Mouse (Mus musculus): ENCODE results near the gene Prkg1. TPM values are rescaled to one million over a fixed set of nuclear protein-coding genes. Genes with fewer than 3 reads are reported as not detected.

Prkg1 gene
- polyA plus RNA-seq, 1 experiment from 2014 or later, result 5.9 TPM

DNA sequence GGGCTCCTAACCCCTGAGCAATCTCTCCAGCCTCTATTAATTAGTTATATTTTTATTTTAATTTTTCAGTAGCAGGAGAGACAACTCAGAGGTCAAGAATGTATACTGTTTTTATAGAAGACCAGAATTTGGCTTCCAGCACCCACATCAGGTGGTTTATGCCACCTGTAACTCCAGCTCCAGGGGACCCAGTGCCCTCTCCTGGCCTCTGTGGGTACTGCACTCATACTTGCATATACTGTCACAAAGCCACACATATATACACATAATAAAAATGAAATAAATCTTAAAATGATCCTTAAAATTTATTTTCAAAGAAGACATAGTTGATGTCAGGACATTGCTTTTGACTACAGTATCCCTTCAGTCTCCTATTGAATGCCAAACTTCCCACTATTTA is 862.5 kb downstream of the Prkg1 start:
- Histone ChIP-seq H3K27me3 (no peaks in the 10 kb centered on the region), H3K4me2 (no peak overlapping the region), H3K36me3 (replicated peaks) (no peaks in the 10 kb centered on the region), H3K4me1 (no peaks in the 10 kb centered on the region), H3K9ac (no peak overlapping the region), H3K27ac (no peak overlapping the region), H3K4me3 (replicated peaks) (no peak overlapping the region), H3K9me3 (no peaks in the 10 kb centered on the region)
- no peak for ATAC-seq (ENCODE audit: low FRiP score)

DNA sequence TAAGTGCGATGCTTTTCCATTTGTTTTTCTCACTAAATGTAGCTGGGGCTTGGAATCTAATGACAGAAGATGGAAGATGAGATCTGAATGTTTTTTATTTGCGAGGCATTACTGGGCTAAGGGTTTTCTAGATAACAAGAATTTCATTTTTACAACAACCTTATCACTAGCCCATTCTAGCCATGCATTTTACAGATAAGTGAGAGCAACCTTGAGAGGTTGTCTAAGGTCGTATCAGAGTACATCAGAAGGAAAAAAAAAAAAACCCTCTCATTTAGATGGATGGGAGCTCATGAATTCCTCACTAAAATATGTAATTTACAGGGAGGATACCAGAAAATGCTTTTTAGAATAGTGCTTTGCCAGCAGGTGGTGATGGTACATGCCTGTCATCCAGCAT is 863.8 kb downstream of the Prkg1 start:
- WGBS, result 79% methylated on average over 3 of the region's 3 CpGs
- ATAC-seq (ENCODE audit: low FRiP score), result no peak

DNA sequence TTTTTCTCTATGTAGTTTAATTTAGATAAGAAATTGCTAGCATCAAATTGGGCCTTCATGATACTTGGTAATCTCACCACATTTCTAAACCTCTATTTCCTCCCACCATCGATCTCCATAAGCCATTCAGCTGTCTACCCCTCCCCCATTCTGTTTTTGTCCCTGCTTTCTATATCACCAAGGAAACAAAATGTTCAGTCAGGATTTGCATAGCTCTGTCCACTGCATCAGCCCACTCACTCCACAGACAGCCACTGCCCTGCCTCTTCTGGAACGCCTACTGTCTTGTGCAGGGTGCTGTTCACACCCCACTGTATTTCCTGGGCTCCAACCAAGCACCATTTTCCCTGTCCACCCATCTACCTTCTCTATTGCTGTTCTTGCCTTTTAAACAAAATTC is 874.5 kb downstream of the Prkg1 start:
- Histone ChIP-seq H3K9ac (no peak overlapping the region), H3K9me3 (no peaks in the 10 kb centered on the region), H3K4me1 (peaks cover 5% of the 10 kb centered on the region), H3K27ac (no peak overlapping the region), H3K4me3 (replicated peaks) (no peak overlapping the region), H3K36me3 (replicated peaks) (no peaks in the 10 kb centered on the region), H3K27me3 (no peaks in the 10 kb centered on the region), H3K4me2 (no peak overlapping the region)
- 60% methylated on average over 2 of the region's 2 CpGs for WGBS
- ATAC-seq (ENCODE audit: low FRiP score), result peak; percentile 68; the same call in 1 of the 2 replicates

More for the DNA sequence above, 863.8 kb downstream of the Prkg1 start:
- no peaks in the 10 kb centered on the region for H3K36me3 ChIP-seq (replicated peaks)
- no peak overlapping the region for H3K27ac ChIP-seq
- H3K27me3 ChIP-seq, result no peaks in the 10 kb centered on the region
- H3K4me3 ChIP-seq (replicated peaks), result no peak overlapping the region
- no peak overlapping the region for H3K9ac ChIP-seq
- H3K4me2 ChIP-seq, result no peak overlapping the region
- H3K4me1 ChIP-seq, result no peaks in the 10 kb centered on the region
- H3K9me3 ChIP-seq, result no peaks in the 10 kb centered on the region

DNA sequence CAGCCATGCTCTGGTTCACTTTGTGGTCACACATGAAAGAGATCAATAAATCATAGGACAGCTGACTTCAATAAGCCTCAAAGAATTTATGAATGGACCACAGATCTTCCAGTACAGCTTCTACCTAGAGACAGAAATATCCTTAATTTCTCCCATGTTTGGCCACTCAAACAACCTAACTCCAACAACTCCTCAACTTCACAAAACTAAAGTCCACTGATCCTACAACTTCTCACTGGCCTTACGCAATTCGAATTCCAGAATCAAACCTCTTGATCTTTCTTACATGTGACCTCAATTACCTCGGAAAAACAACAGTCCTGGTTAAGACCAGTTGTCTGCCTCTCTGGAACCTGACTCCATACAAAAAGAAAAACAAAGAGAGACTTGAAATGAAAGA is 875.0 kb downstream of the Prkg1 start:
- Histone ChIP-seq H3K4me3 (replicated peaks) (no peak overlapping the region), H3K36me3 (replicated peaks) (no peaks in the 10 kb centered on the region), H3K9ac (no peak overlapping the region), H3K9me3 (no peaks in the 10 kb centered on the region), H3K4me1 (peaks cover 5% of the 10 kb centered on the region), H3K27me3 (no peaks in the 10 kb centered on the region), H3K4me2 (no peak overlapping the region), H3K27ac (no peak overlapping the region)
- WGBS, result 76% methylated on average over 3 of the region's 3 CpGs
- no peak for ATAC-seq (ENCODE audit: low FRiP score)

DNA sequence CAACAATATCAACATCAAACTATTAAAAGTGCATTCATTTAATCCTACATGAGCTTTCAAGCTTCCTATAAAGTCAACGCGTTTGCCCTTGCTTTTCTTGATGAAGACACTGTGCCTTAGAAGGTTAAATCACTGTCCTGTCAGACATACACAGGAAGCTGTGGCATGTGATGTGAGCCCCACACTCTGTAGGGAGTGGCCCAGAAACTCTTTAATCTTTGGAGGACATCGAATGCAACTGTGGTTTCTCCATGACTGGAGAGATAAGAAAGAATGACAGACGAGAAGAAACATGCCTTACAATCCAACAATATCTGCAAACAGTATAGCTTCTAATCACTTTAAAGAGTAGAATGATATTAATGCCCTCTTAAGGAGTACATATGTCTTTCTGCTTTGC is 903.4 kb downstream of the Prkg1 start:
- no peak overlapping the region for H3K9ac ChIP-seq
- H3K27ac ChIP-seq, result no peak overlapping the region
- H3K27me3 ChIP-seq, result no peaks in the 10 kb centered on the region
- 82% methylated on average over 4 of the region's 4 CpGs for WGBS
- no peaks in the 10 kb centered on the region for H3K9me3 ChIP-seq
- H3K36me3 ChIP-seq (replicated peaks), result no peaks in the 10 kb centered on the region
- ATAC-seq (ENCODE audit: low FRiP score), result no peak
- H3K4me3 ChIP-seq (replicated peaks), result no peak overlapping the region
- H3K4me2 ChIP-seq, result no peak overlapping the region
- H3K4me1 ChIP-seq, result no peaks in the 10 kb centered on the region

DNA sequence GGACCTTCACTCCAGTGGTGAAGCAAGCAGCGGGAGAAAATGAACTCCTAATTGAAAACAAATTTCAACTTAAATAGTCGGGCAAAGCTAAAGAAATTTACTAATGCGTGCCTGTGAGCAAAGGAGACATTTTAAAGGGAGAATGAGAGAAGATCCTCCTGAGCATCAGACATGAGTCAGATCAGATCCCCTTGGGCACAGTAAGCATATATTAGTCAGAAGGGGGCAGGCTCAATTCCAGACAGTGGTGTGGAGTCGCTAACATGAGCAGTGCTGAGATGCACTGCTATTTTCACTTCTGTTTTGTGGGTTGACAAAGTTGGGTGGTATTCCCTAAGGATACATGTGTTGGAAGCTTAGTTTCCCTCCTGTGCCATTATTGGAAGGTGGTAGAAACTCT is 913.8 kb downstream of the Prkg1 start:
- 79% methylated on average over 4 of the region's 4 CpGs for whole genome bisulfite sequencing
- H3K9me3 ChIP-seq, result no peaks in the 10 kb centered on the region
- H3K4me2 ChIP-seq, result no peak overlapping the region
- no peaks in the 10 kb centered on the region for H3K4me1 ChIP-seq
- no peak overlapping the region for H3K9ac ChIP-seq
- H3K36me3 ChIP-seq (replicated peaks), result no peaks in the 10 kb centered on the region
- no peaks in the 10 kb centered on the region for H3K27me3 ChIP-seq
- H3K27ac ChIP-seq, result no peak overlapping the region
- ATAC-seq (ENCODE audit: low FRiP score), result no peak
- H3K4me3 ChIP-seq (replicated peaks), result no peak overlapping the region

DNA sequence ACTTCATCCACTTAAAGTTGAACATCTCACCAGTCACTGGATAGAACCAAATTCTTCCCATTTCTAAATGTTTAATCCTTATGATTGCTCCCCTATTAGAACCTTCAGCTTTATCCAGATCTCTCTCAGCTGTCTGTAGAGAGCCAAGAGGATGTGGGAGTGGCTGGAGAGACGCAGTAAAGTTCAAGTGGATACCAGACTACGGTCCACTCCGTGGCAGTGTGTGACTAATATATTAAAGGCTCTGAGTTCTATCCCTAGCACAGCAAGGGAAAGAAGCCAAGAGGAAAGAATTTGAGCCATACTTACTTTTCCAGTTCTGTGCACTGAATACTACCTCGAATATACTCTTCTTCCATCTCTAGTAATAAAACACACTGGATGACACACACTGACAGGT is 919.9 kb downstream of the Prkg1 start:
- no peak for ATAC-seq (ENCODE audit: low FRiP score)
- Histone ChIP-seq H3K4me2 (no peak overlapping the region), H3K9me3 (no peaks in the 10 kb centered on the region), H3K36me3 (replicated peaks) (no peaks in the 10 kb centered on the region), H3K27me3 (no peaks in the 10 kb centered on the region), H3K9ac (no peak overlapping the region), H3K4me3 (replicated peaks) (no peak overlapping the region), H3K4me1 (no peaks in the 10 kb centered on the region), H3K27ac (no peak overlapping the region)
- 75% methylated on average over 4 of the region's 4 CpGs for WGBS

DNA sequence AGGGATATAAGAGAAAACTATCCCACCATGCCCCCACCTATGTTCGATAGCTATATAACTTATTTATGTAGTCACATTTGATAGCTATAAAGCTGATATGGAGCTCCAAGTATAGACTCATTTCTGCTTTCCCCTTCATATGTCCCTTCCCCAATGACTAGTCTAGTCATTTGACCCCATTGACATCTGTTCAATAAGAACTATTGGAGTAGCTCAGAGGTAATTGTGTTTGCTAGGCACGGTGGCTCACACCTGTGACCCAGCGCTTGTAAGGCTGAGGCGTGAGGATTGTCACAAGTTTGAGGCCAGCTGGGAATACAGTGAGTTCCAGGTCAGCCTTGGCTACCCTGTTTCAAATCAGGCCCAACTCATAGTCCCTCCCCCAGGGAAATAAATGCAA is 921.2 kb downstream of the Prkg1 start:
- no peaks in the 10 kb centered on the region for H3K27me3 ChIP-seq
- no peaks in the 10 kb centered on the region for H3K4me1 ChIP-seq
- H3K4me2 ChIP-seq, result no peak overlapping the region
- H3K36me3 ChIP-seq (replicated peaks), result no peaks in the 10 kb centered on the region
- ATAC-seq (ENCODE audit: low FRiP score), result peak; percentile 68
- H3K9me3 ChIP-seq, result no peaks in the 10 kb centered on the region
- H3K4me3 ChIP-seq (replicated peaks), result no peak overlapping the region
- H3K9ac ChIP-seq, result no peak overlapping the region
- no peak overlapping the region for H3K27ac ChIP-seq
- 80% methylated on average over 4 of the region's 4 CpGs for WGBS

DNA sequence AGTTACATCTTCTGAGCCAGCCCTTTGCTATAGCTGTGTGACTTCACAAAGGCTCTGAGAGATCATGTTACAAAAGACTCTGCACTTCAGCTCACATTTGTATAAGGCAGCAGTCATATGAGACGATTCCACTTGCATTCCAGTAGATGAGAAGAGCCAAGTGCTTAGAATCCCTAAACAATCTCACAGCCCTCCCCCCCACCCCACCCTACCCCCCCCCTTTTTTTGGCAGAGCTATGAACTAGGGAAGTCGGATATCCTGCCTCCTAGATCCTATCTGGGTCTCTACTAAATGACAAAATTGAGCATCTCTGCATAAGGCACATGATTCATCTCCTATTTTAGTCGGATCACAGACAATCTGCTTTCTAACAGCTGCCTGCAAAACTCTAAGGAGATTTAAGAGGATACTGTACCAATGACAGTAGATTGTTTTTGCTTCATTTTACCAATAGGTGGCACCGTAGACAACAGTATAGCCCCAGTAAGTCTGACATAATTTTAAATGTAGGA is 921.7 kb downstream of the Prkg1 start:
- peak; percentile 82 for ATAC-seq (ENCODE audit: low FRiP score)
- Histone ChIP-seq H3K4me3 (replicated peaks) (no peak overlapping the region), H3K9ac (no peak overlapping the region), H3K4me2 (no peak overlapping the region), H3K9me3 (no peaks in the 10 kb centered on the region), H3K36me3 (replicated peaks) (no peaks in the 10 kb centered on the region), H3K27ac (no peak overlapping the region), H3K27me3 (no peaks in the 10 kb centered on the region), H3K4me1 (no peaks in the 10 kb centered on the region)
- 9% methylated on average over 4 of the region's 4 CpGs for WGBS

DNA sequence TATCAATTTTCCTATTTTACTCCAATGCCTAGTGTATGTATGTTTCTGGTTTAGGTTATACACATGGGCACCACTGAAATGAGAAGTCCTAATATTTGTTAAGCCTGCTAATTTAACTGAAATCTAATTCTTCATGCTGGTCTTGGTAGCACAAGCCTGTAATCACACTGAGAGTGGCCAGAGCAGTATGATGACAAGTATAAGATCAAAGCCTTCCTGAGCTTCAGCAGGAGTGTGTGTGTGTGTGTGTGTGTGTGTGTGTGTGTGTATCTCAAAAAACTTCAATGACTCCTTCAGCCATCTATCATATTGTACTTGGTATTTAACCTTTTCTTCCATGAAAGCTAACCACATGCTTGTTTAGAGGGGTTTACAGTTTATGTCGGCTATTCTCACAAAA is 922.2 kb downstream of the Prkg1 start:
- Histone ChIP-seq H3K27ac (no peak overlapping the region), H3K4me1 (no peaks in the 10 kb centered on the region), H3K4me3 (replicated peaks) (no peak overlapping the region), H3K4me2 (no peak overlapping the region), H3K9ac (no peak overlapping the region), H3K9me3 (no peaks in the 10 kb centered on the region), H3K36me3 (replicated peaks) (no peaks in the 10 kb centered on the region), H3K27me3 (no peaks in the 10 kb centered on the region)
- peak; percentile 12; the same call in 1 of the 2 replicates for ATAC-seq (ENCODE audit: low FRiP score)
- 59% methylated on average over 1 of the region's 1 CpGs for WGBS

DNA sequence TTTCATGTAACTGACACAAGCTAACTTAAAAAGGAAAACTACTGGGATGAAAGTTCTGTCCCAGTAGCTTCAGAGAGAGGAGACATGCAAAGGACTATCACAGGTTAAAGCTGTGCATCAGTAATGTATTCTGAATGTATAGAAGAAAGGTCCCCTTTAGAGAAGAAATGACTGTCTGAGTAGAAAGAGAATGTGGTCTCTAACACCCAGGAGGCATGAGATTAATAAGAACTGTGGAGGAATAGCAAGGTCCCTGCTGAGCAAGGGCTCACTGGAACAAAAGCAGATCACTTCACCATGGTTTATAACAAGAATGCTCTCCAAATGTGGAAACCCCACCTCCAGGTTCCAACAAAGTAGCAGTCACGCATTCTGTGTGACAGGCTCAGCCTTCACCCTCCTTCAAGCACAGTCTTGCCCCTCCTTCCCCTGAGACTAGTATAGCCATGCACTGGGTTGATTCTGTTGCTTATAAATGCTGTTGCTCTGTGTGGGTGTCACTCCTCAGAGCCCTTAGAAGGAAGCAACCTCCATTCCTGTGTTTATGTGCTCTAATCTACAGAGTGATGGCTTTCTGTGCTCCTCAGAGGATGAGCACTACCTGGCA is 931.7 kb downstream of the Prkg1 start:
- WGBS, result 12% methylated on average over 1 of the region's 1 CpGs
- Histone ChIP-seq H3K9ac (no peak overlapping the region), H3K4me2 (no peak overlapping the region), H3K4me3 (replicated peaks) (no peak overlapping the region), H3K36me3 (replicated peaks) (no peaks in the 10 kb centered on the region), H3K27ac (peak overlapping the region; percentile 25; the same call in 1 of the 2 replicates), H3K27me3 (no peaks in the 10 kb centered on the region), H3K4me1 (peaks cover 5% of the 10 kb centered on the region), H3K9me3 (no peaks in the 10 kb centered on the region)
- no peak for ATAC-seq (ENCODE audit: low FRiP score)

DNA sequence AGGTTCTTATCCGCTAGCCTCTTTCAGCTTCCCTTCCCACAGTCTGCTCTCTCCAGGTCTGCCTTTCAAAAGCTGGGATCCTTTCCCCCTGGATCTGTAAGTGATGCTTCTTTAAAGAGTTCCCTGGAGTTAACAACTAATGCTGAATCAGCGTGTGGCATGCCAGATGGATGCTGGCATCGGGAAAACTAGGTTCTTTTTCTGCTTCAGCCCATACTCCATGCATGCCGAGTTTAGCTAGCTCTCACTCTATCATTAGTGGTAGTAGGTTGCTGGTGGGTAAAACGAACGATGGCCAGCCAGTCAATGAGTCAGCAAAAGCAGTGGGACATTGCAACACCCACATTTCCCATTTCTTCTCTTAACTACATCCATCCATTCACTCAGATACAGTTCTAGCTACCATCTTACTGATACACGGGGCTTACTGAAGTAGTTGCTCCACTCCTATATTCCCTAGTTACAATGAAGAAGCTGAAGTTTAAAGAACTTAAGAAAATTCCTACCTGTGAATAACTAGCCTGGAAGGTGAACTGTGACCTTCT is 935.5 kb downstream of the Prkg1 start:
- Histone ChIP-seq H3K4me3 (replicated peaks) (no peak overlapping the region), H3K27me3 (no peaks in the 10 kb centered on the region), H3K9me3 (no peaks in the 10 kb centered on the region), H3K4me1 (peaks cover 5% of the 10 kb centered on the region), H3K36me3 (replicated peaks) (no peaks in the 10 kb centered on the region), H3K4me2 (no peak overlapping the region), H3K27ac (no peak overlapping the region), H3K9ac (no peak overlapping the region)
- no peak for ATAC-seq (ENCODE audit: low FRiP score)
- 81% methylated on average over 7 of the region's 7 CpGs for WGBS

DNA sequence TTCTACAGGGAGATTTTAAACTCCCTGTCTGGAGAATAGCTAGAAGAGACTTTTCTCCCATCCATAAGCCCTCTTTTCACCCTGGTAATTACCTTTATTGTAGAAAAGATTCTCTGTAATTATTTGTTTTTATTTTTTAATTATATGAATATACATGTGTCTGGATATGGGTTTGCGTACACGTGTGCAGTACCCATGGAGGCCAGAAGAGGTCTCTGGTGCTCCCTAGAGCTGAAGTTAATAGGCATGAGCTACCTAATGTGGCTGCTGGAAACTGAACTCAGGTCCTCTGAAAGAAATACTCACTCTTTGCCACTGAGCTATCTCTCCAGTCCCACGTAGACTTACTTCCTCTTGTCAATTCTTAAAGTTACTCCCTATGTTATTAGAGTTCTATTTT is 937.0 kb downstream of the Prkg1 start:
- Histone ChIP-seq H3K9ac (no peak overlapping the region), H3K27ac (no peak overlapping the region), H3K9me3 (no peaks in the 10 kb centered on the region), H3K4me2 (no peak overlapping the region), H3K36me3 (replicated peaks) (no peaks in the 10 kb centered on the region), H3K4me3 (replicated peaks) (no peak overlapping the region), H3K27me3 (no peaks in the 10 kb centered on the region), H3K4me1 (no peaks in the 10 kb centered on the region; the same call in 1 of the 2 replicates)
- 87% methylated on average over 3 of the region's 3 CpGs for WGBS
- no peak for ATAC-seq (ENCODE audit: low FRiP score)

Data from forebrain, embryonic 12.5 days (tissue).